In the genomic region with DNA sequence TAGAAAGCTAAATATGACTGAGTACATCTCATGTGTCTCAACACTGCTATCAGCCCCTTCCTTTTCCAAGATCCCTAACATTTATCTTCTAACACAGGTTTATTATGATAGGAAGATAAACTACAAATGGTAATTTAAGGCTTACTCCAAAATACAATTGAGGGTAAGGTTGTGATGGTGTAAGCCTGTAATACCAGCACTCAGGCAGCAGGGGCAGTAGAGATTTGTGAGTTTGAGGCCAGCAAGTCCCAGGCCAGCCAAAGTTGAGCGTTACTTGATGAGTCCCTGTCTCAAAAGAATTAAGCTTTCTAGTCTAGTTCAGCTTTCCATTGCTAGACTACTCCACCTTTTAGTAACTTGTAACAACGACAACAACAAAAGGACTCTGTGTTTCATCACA, we compare ENCODE assay signal across 17 mouse cellular contexts.
A peak's percentile ranks its signal among the peaks of the same experiment; 100 is the strongest.
DNase-seq lines count a peak whose midpoint lies in the region; ATAC-seq and TF ChIP-seq lines count a peak whose summit lies in the region.
"Had no signal": no experiment of that assay in that cellular context is flagged by ENCODE, and none has a peak within 500 bp of the region (broad histone marks: within the 10 kb centered on the region; RNA-seq: fewer than 3 reads in every experiment).

No protein-coding gene starts in this region.

- TF ChIP-seq CTCF in heart, adult 2 months (IDR thresholded peaks at IDR 0.05), result peak; percentile 52
- TF ChIP-seq CTCF in liver, adult 2 months (IDR thresholded peaks at IDR 0.05; ENCODE audit: low read depth, low read length), result peak; percentile 23; the same call in 1 of the 2 replicates
- peak; percentile 37; the same call in 1 of the 2 replicates for TF ChIP-seq CTCF in brain, embryonic 14.5 days (IDR thresholded peaks at IDR 0.05; ENCODE audit: borderline replicate concordance, extremely low read depth, insufficient read depth, insufficient read length)

- H3K27ac ChIP-seq in heart, adult 2 months, result no peak overlapping the region
- H3K27ac ChIP-seq in liver, adult 2 months (replicated peaks; ENCODE audit: insufficient read depth, low read depth, low read length), result no peak overlapping the region
- H3K27ac ChIP-seq in liver, embryonic 11.5 days (ENCODE audit: low read depth, low read length), result no peak overlapping the region
- H3K27ac ChIP-seq: embryonic facial prominence, embryonic 15.5 days; hindbrain, embryonic 14.5 days; limb, embryonic 15.5 days; macrophage; midbrain, embryonic 12.5 days had no signal

- no peak overlapping the region for H3K4me2 ChIP-seq in liver, embryonic 11.5 days
- H3K4me2 ChIP-seq: embryonic facial prominence, embryonic 15.5 days; hindbrain, embryonic 14.5 days; limb, embryonic 15.5 days; midbrain, embryonic 12.5 days had no signal

- no peaks in the 10 kb centered on the region for H3K27me3 ChIP-seq in heart, adult 2 months (ENCODE audit: control insufficient read depth, insufficient read depth, low read length)
- no peaks in the 10 kb centered on the region for H3K27me3 ChIP-seq in liver, adult 2 months (ENCODE audit: control insufficient read depth, insufficient read depth, low read length)
- H3K27me3 ChIP-seq in liver, embryonic 11.5 days (replicated peaks; ENCODE audit: control insufficient read depth, insufficient read depth, low read length), result no peaks in the 10 kb centered on the region
- H3K27me3 ChIP-seq: embryonic facial prominence, embryonic 15.5 days; limb, embryonic 15.5 days; midbrain, embryonic 12.5 days had no signal

- no peaks in the 10 kb centered on the region for H3K9me3 ChIP-seq in liver, embryonic 11.5 days (ENCODE audit: control insufficient read depth, low read length)
- H3K9me3 ChIP-seq: embryonic facial prominence, embryonic 15.5 days; limb, embryonic 15.5 days; midbrain, embryonic 12.5 days had no signal

- no peak for ATAC-seq in liver, embryonic 11.5 days (replicated peaks; ENCODE audit: low FRiP score)

- WGBS in heart, adult 2 months, result 76% methylated on average over 2 of the region's 2 CpGs
- WGBS in liver, adult 2 months, result 79% methylated on average over 2 of the region's 2 CpGs
- 66% methylated on average over 2 of the region's 2 CpGs for WGBS in liver, embryonic 11.5 days

- H3K36me3 ChIP-seq in heart, adult 2 months (ENCODE audit: control insufficient read depth, insufficient read depth, low read length), result no peaks in the 10 kb centered on the region
- H3K36me3 ChIP-seq in liver, adult 2 months (ENCODE audit: control insufficient read depth, insufficient read depth, low read length), result no peaks in the 10 kb centered on the region
- no peaks in the 10 kb centered on the region for H3K36me3 ChIP-seq in liver, embryonic 11.5 days (ENCODE audit: control insufficient read depth, insufficient read depth, low read length)
- H3K36me3 ChIP-seq: embryonic facial prominence, embryonic 15.5 days; limb, embryonic 15.5 days; midbrain, embryonic 12.5 days had no signal

- no peak for TF ChIP-seq POLR2A in heart, adult 2 months (IDR thresholded peaks at IDR 0.05; ENCODE audit: insufficient read depth, low read depth, low read length)
- TF ChIP-seq POLR2A in liver, adult 2 months (IDR thresholded peaks at IDR 0.05; ENCODE audit: extremely low read depth, insufficient read depth, low read length), result no peak
- TF ChIP-seq POLR2A in brain, embryonic 14.5 days (IDR thresholded peaks at IDR 0.05; ENCODE audit: borderline replicate concordance, extremely low read depth, insufficient read depth, insufficient read length, poor library complexity, severe bottlenecking), result no peak

- TF ChIP-seq EP300 in heart, adult 2 months (IDR thresholded peaks at IDR 0.05; ENCODE audit: insufficient read depth, low read depth, low read length), result no peak

- H3K4me3 ChIP-seq in heart, adult 2 months, result no peak overlapping the region
- H3K4me3 ChIP-seq in liver, adult 2 months (ENCODE audit: insufficient read depth, low read depth, low read length), result no peak overlapping the region
- H3K4me3 ChIP-seq in liver, embryonic 11.5 days (ENCODE audit: low read depth, low read length), result no peak overlapping the region
- H3K4me3 ChIP-seq: embryonic facial prominence, embryonic 15.5 days; limb, embryonic 15.5 days; midbrain, embryonic 12.5 days had no signal

- H3K79me2 ChIP-seq in heart, adult 2 months (replicated peaks; ENCODE audit: control insufficient read depth, insufficient read depth, low read length), result no peaks in the 10 kb centered on the region
- no peaks in the 10 kb centered on the region for H3K79me2 ChIP-seq in liver, adult 2 months (ENCODE audit: control insufficient read depth, insufficient read depth, low read length)

- H3K9ac ChIP-seq in heart, adult 2 months (ENCODE audit: low read depth, low read length), result no peak overlapping the region
- no peak overlapping the region for H3K9ac ChIP-seq in liver, adult 2 months (ENCODE audit: low read depth, low read length)
- H3K9ac ChIP-seq in liver, embryonic 11.5 days (ENCODE audit: low read depth, low read length), result no peak overlapping the region
- H3K9ac ChIP-seq: embryonic facial prominence, embryonic 15.5 days; hindbrain, embryonic 14.5 days; limb, embryonic 15.5 days; midbrain, embryonic 12.5 days had no signal

- intact Hi-C loops in heart, adult 2 months (cut with DNase I), result no loop called here

- no peaks in the 10 kb centered on the region for H3K4me1 ChIP-seq in heart, adult 2 months (ENCODE audit: control insufficient read depth, insufficient read depth, low read length)
- no peaks in the 10 kb centered on the region for H3K4me1 ChIP-seq in liver, adult 2 months (ENCODE audit: control insufficient read depth, insufficient read depth, low read length)
- no peaks in the 10 kb centered on the region for H3K4me1 ChIP-seq in liver, embryonic 11.5 days (replicated peaks; ENCODE audit: control insufficient read depth, insufficient read depth, low read length)
- H3K4me1 ChIP-seq: embryonic facial prominence, embryonic 15.5 days; limb, embryonic 15.5 days; midbrain, embryonic 12.5 days had no signal

- no peak for DNase-seq in heart, adult 2 months
- DNase-seq in heart, adult 9 months (ENCODE audit: low spot score in 2 of 2), result no peak
- DNase-seq in liver, adult 2 months (ENCODE audit: extremely low read depth, low read depth, low spot score), result no peak
- DNase-seq in liver, embryonic 11.5 days (ENCODE audit: low spot score), result no peak
- DNase-seq in 416B (ENCODE audit: low read depth), result peak; percentile 2
- no peak for DNase-seq in brain, embryonic 14.5 days (ENCODE audit: low read depth)
- DNase-seq in cerebellum, adult 9-11 months, result no peak
- DNase-seq in layer of hippocampus, adult 8-10 months (ENCODE audit: low spot score in 2 of 2), result no peak
- DNase-seq: kidney, adult 8-10 months; layer of hippocampus, adult 9-11 months; right cerebral cortex, postnatal 25 days; thymus, adult 2 months had no signal
